Mouse (Mus musculus) limb, embryonic 15.5 days (tissue): ENCODE data around the gene Slc6a9. TPM values are rescaled to one million over a fixed set of nuclear protein-coding genes. Genes with fewer than 3 reads are reported as not detected.

ENCODE experiments used
- ATAC-seq: fragments of 200-750 bp; cut with Nextera tagmentation; 2 replicates; pipeline ENCODE4 v1.8.0; 2017; ENCODE audit warnings: low read depth, moderate TSS enrichment; ENCODE audit not compliant: insufficient number of reproducible peaks, low FRiP score, low TSS enrichment
- H3K27ac ChIP-seq: fragments of 300-500 bp; sonication (generic); 2 replicates; pipeline ENCODE4 v1.5.1; 2015; ENCODE audit warnings: moderate library complexity, mild to moderate bottlenecking, inconsistent platforms
- H3K27me3 ChIP-seq: fragments of 300-500 bp; sonication (generic); 2 replicates; pipeline ENCODE4 v1.6.1; 2015; ENCODE audit warnings: inconsistent platforms
- H3K36me3 ChIP-seq: fragments of 300-500 bp; sonication (generic); 2 replicates; pipeline ENCODE4 v1.6.1; 2015; ENCODE audit warnings: inconsistent platforms
- H3K4me1 ChIP-seq: fragments of 300-500 bp; sonication (generic); 2 replicates; pipeline ENCODE4 v1.6.1; 2015; ENCODE audit warnings: inconsistent platforms
- H3K4me2 ChIP-seq: fragments of 300-500 bp; sonication (generic); 2 replicates; pipeline ENCODE4 v1.6.1; 2015; ENCODE audit warnings: mild to moderate bottlenecking, inconsistent platforms
- H3K4me3 ChIP-seq: fragments of 300-500 bp; sonication (generic); 2 replicates; pipeline ENCODE4 v1.5.1; 2015; ENCODE audit warnings: mild to moderate bottlenecking, inconsistent platforms
- H3K9ac ChIP-seq: fragments of 300-500 bp; sonication (generic); 2 replicates; pipeline ENCODE4 v1.6.1; 2015; ENCODE audit warnings: inconsistent platforms
- H3K9me3 ChIP-seq: fragments of 300-500 bp; sonication (generic); 2 replicates; pipeline ENCODE4 v1.6.1; 2016; ENCODE audit warnings: inconsistent platforms
- WGBS: fragments of 180-500 bp; shearing (Covaris S2); methylation state at CpG from one replicate; pipeline ENCODE4 v1.1.7; 2015; 5-methylcytosine and 5-hydroxymethylcytosine counted together
- polyA plus RNA-seq: library from polyadenylated mRNA; unstranded; fragments of >200 nt; fragmentation: Nextera tagmentation; extraction: Ambion mirVana; gene quantifications from 2 replicates; pipeline ENCODE4 v1.2.1, GENCODE M21; 2015

Slc6a9 gene
- polyA plus RNA-seq, 1 experiment from 2014 or later = 13.1 TPM

DNA sequence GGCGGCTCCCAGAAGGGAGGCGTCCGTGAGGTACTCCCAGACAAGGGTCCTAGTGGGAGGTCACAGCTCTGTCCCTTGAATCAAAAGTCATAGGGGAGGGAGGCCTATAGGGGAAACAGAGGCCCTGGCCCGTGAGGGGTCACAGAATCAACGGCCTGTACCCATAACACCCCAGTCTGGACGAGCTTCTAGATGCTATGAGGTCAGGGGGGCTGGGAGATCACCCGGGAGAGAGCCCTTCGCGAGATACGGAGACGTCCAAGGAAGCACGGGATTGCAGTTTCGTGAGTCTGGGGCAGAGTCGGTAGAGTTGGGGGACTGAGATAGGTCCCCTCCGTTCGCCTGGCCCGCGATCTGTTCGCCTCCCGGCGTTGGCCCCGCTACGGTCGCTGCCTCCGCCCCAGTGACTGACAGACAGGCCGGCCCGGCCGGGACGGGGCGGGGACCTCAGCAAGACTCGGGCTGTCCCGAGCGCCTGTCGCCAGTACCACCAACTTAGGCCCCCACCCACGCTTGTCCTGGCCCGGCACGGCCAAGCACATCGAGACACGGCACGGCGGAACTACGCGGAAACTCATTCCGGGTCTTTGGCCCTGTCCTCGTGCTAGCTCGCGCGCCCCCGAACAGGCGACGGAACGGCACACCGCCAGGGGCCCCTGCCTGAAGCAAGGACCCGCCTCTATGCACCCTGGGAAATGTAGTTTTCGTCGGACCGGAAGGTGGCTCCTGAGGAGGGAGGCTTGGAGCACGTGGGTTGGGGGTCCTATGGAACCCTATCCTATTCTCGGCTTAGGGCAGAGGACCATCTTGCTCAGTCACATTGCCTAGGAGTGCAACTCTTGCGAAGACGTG is 80.5 kb downstream of the Slc6a9 start, which contains the start of gene Ipo13:
Gene Ipo13 (minus strand): TSS at position 409 of the 852 bp plus-strand sequence.
- Histone ChIP-seq H3K36me3 (peaks cover 18% of the 10 kb centered on the region), H3K27me3 (no peaks in the 10 kb centered on the region), H3K9ac (peak within 1 kb of the TSS; percentile 79), H3K9me3 (no peaks in the 10 kb centered on the region), H3K4me1 (peaks cover 33% of the 10 kb centered on the region), H3K4me3 (peak within 1 kb of the TSS; percentile 64), H3K27ac (peak within 1 kb of the TSS; percentile 82), H3K4me2 (peak within 1 kb of the TSS; percentile 99)
- under 1% methylated on average over 61 of the region's 61 CpGs for WGBS
- ATAC-seq = peak; percentile 93

DNA sequence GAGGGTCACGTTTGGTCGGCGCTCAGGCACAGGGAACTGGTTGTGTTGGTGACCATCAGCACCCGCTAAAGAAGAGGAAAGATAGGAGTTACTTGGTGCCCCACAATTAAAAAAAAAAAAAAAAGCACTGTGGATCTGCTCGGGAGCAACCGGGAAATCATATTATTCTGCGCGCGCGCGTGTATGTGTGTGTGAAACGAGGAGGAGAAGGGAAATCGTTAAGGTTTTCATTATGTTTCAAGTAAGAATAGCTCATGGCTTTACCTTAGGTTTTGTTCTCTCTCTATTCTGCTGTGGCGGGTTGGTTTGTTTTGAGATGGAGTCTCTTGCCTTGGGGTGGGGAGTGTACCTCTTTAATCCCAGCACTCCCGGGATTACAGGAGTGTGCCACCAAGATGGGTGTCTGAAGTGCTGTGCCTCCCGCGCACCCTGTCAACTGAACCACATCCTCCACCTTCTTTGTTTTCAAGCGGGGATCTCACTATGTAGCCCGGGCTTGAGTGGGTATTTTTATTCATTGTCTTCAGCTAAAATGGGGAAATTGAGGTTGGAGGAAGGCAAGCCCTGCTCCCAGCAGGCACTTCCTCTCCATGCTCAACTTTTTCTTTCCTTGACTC is 81.3 kb downstream of the Slc6a9 start:
- Histone ChIP-seq H3K27me3 (no peaks in the 10 kb centered on the region), H3K9me3 (no peaks in the 10 kb centered on the region), H3K36me3 (peaks cover 18% of the 10 kb centered on the region), H3K9ac (peak overlapping the region; percentile 79), H3K27ac (peak overlapping the region; percentile 82; the same call in 1 of the 2 replicates), H3K4me2 (peak overlapping the region; percentile 99), H3K4me1 (peaks cover 33% of the 10 kb centered on the region), H3K4me3 (peak overlapping the region; percentile 64)
- WGBS = 4% methylated on average over 19 of the region's 19 CpGs
- ATAC-seq = no peak

DNA sequence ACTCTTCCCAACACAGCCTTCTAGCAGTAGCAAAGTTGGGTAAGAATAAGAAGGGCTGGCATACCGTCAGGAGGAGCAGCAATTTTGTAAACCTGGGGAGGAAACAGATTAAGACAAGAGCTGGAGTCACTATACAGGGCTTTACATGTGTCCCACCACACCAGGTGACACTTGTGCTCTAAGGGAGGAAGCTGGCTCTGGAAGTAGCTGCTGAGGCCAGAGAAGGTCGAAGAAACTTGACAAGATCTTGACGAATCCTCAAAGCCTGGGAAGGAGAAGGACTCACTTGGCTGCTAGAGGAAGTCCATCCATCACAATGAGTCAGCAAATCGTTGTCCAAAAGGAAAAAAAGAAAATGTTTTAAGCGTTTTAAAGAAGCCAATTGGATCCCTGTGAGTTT is 82.1 kb downstream of the Slc6a9 start:
- Histone ChIP-seq H3K4me3 (no peak overlapping the region), H3K4me2 (no peak overlapping the region), H3K9ac (no peak overlapping the region), H3K27ac (no peak overlapping the region), H3K4me1 (peaks cover 33% of the 10 kb centered on the region), H3K27me3 (no peaks in the 10 kb centered on the region), H3K9me3 (no peaks in the 10 kb centered on the region), H3K36me3 (peaks cover 12% of the 10 kb centered on the region)
- ATAC-seq = no peak
- WGBS = 75% methylated on average over 5 of the region's 5 CpGs

DNA sequence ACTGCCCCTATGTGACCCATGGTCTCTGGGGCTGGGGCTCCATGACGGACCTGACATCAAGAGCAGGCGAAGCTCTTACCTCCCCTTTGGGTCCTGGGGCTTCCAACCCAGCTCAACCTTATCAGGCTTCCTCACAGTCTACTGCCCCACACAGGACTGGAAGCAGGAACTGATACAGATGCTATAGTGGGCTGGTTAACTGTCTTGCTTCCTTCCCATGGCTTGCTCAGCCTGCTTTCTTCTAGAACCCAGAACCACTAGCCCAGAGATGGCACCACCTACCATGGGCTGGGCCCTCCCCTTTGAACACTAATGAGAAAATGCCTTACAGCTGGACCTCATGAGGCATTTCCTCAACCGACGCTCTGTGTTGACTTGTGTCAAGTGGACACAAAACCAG is 83.1 kb downstream of the Slc6a9 start:
- 81% methylated on average over 4 of the region's 4 CpGs for WGBS
- H3K9ac ChIP-seq = no peak overlapping the region
- no peaks in the 10 kb centered on the region for H3K27me3 ChIP-seq
- H3K9me3 ChIP-seq = no peaks in the 10 kb centered on the region
- no peak overlapping the region for H3K4me3 ChIP-seq
- H3K27ac ChIP-seq = no peak overlapping the region
- peaks cover 25% of the 10 kb centered on the region for H3K4me1 ChIP-seq
- ATAC-seq = no peak
- H3K4me2 ChIP-seq = no peak overlapping the region
- H3K36me3 ChIP-seq = 0 out of 2 replicates have a peak, but pooled peaks cover 2% of the 10 kb centered on the region

- 83% methylated on average over 4 of the region's 4 CpGs for WGBS
- Histone ChIP-seq H3K4me2 (no peak overlapping the region), H3K36me3 (no peaks in the 10 kb centered on the region), H3K27me3 (no peaks in the 10 kb centered on the region), H3K9ac (no peak overlapping the region), H3K27ac (no peak overlapping the region), H3K9me3 (no peaks in the 10 kb centered on the region), H3K4me1 (peaks cover 20% of the 10 kb centered on the region), H3K4me3 (no peak overlapping the region)
- ATAC-seq = no peak
Observed at GRCm38 (mm10) chr4:117917847-117918246, 83.5 kb downstream of the Slc6a9 start.

DNA sequence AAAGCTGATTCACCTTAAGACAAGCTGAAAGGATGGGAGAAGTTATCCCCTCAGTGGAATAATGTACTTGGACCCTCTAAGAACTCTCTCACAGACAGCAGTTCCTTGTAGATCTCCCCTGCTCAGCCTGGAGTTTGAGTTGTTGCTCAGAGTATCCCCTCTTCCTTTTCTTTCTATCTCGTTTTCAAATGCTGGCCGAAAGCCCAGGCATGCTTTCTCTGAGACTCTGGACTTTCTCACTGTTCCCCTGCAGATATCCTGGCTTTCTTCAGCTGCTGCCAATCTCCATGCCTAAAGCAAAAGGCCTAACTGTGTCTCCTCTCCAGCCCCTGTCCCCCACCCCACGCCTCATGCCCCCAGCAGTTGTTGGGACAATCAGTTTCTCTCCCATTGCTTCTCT is 84.0 kb downstream of the Slc6a9 start:
- H3K9ac ChIP-seq = no peak overlapping the region
- WGBS = 63% methylated on average over 3 of the region's 3 CpGs
- H3K4me2 ChIP-seq = no peak overlapping the region
- peaks cover 16% of the 10 kb centered on the region for H3K4me1 ChIP-seq
- H3K4me3 ChIP-seq = no peak overlapping the region
- no peaks in the 10 kb centered on the region for H3K27me3 ChIP-seq
- H3K9me3 ChIP-seq = no peaks in the 10 kb centered on the region
- no peaks in the 10 kb centered on the region for H3K36me3 ChIP-seq
- ATAC-seq = no peak
- no peak overlapping the region for H3K27ac ChIP-seq

DNA sequence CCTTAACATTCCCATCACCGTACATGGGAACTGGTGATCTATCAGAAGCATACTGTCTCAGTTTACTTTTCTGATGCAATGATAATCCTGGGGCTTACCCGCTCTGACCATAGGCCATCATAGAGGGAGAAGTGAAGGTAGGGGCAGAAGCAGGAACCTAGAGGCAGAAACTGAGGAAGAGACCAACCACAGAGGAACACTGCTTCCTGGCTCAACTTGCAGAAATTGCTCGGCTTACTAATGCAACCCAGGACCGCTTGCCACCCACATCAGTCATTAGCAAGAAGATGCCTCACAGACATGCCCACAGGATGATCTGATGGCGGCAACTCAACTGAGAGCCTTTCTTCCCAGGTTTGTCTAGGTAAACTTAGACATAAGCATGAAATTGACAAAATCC is 84.5 kb downstream of the Slc6a9 start:
- no peak for ATAC-seq
- Histone ChIP-seq H3K9ac (no peak overlapping the region), H3K4me3 (no peak overlapping the region), H3K4me1 (peaks cover 11% of the 10 kb centered on the region), H3K27ac (no peak overlapping the region), H3K4me2 (no peak overlapping the region), H3K36me3 (no peaks in the 10 kb centered on the region), H3K27me3 (no peaks in the 10 kb centered on the region), H3K9me3 (no peaks in the 10 kb centered on the region)
- 81% methylated on average over 5 of the region's 5 CpGs for WGBS

DNA sequence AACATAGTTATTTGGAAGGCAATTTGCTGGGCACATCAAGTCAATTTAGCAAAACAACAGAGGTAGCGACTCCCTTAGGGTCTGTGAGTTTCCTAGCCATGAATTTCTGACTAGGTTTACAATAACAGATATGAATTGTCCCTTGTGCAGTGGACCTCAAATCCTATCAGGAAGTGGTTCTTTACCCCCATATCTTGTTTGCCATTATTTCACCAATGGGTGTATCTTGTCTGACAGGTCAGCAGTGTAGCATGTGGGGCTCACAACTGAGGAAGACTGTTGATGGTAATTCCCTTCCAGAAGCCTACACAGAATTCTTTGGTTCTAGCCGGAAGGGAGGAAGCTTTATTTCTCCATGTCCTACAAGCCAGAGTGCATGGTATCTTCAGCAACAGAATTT is 87.1 kb downstream of the Slc6a9 start:
- Histone ChIP-seq H3K9me3 (no peaks in the 10 kb centered on the region), H3K27ac (no peak overlapping the region), H3K4me1 (peaks cover 1% of the 10 kb centered on the region), H3K27me3 (peaks cover 16% of the 10 kb centered on the region), H3K9ac (no peak overlapping the region), H3K4me3 (no peak overlapping the region), H3K36me3 (no peaks in the 10 kb centered on the region), H3K4me2 (no peak overlapping the region)
- no peak for ATAC-seq
- WGBS = 90% methylated on average over 2 of the region's 2 CpGs

- H3K9me3 ChIP-seq = no peaks in the 10 kb centered on the region
- no peak overlapping the region for H3K9ac ChIP-seq
- H3K36me3 ChIP-seq = no peaks in the 10 kb centered on the region
- WGBS = 52% methylated on average over 2 of the region's 2 CpGs
- peaks cover 36% of the 10 kb centered on the region for H3K27me3 ChIP-seq
- H3K4me1 ChIP-seq = peaks cover 20% of the 10 kb centered on the region
- no peak overlapping the region for H3K27ac ChIP-seq
- no peak overlapping the region for H3K4me3 ChIP-seq
- no peak for ATAC-seq
- no peak overlapping the region for H3K4me2 ChIP-seq
Observed at GRCm38 (mm10) chr4:117923450-117923849, 89.1 kb downstream of the Slc6a9 start.

Other genes starting within 250 kb of the Slc6a9 start
- gene Dmap1, start 152.2 kb upstream of the Slc6a9 start, polyA plus RNA-seq = 51.8 and 58.0 TPM in 2 replicates
- not detected in 2 replicates for gene Gm12845, start 110.1 kb upstream of the Slc6a9 start, polyA plus RNA-seq
- not detected in 2 replicates for gene Klf17, start 68.9 kb upstream of the Slc6a9 start, polyA plus RNA-seq
- gene Ccdc24, start 38.1 kb downstream of the Slc6a9 start, polyA plus RNA-seq = 0.66 and 1.2 TPM in 2 replicates
- gene B4galt2, start 49.0 kb downstream of the Slc6a9 start, polyA plus RNA-seq = 23.1 and 27.6 TPM in 2 replicates
- gene Atp6v0b, start 52.8 kb downstream of the Slc6a9 start, polyA plus RNA-seq = 229 and 243 TPM in 2 replicates
- 16.2 and 16.8 TPM in 2 replicates for gene Dph2, start 57.5 kb downstream of the Slc6a9 start, polyA plus RNA-seq
- 39.0 and 41.1 TPM in 2 replicates for gene Ipo13, start 80.5 kb downstream of the Slc6a9 start, polyA plus RNA-seq
- 5.4 and 5.7 TPM in 2 replicates for gene Artn, start 95.3 kb downstream of the Slc6a9 start, polyA plus RNA-seq